Mouse (Mus musculus): ENCODE data around the gene Cd38. TPM values are rescaled to one million over a fixed set of nuclear protein-coding genes. Genes with fewer than 3 reads are reported as not detected.
"Not testable (repeated sequence)": the region's sequence is repeated elsewhere in the genome, so short reads cannot be mapped to it uniquely, and the experiment has no call there.

The Cd38 gene
- total RNA-seq, 1 experiment from 2014 or later: 14.7 TPM

DNA sequence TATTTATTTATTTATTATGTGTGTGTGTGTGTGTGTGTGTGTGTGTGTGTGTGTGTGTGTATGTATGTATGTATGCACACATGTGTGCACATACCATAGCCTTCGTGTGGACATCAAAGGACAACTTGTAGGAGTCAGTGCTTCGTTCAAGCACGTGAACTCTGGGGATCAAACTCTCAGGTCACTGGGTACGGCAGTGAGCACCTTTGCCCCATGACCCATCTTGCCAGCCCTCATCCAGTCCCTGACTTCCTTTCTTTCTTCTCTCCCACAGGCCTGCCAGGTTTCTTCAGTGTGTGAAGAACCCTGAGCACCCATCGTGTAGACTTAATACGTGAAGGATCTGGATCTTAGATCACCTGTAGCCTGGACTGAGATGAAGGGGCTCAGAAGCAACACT, 41.7 kb downstream of the Cd38 start:
- 0 out of 2 replicates have a peak, but pooled peaks have one; percentile 31 for ATAC-seq (replicated peaks; ENCODE audit: insufficient number of reproducible peaks, low FRiP score, low TSS enrichment, poor library complexity, severe bottlenecking)

DNA sequence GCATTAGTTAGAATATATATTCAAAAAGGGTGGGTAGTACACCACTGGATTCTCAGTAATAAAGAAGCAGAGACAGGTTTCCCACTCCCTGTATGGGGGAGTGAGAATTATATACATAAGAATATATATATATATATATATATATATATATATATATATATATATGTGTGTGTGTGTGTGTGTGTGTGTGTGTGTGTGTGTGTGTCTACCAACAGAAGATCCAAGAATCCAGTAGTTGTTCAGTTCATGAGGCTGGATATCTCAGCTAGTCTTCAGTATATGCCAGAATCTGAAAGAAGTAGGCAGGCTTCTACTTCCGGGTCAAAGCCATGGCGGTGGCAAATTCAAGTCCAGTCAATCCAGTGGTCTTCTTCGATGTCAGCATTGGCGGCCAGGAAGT, 44.5 kb downstream of the Cd38 start, which contains the start of gene Gm7879:
TSS of gene Gm7879 (plus strand) at position 301 of the 400 bp plus-strand sequence.
- ATAC-seq (replicated peaks; ENCODE audit: insufficient number of reproducible peaks, low FRiP score, low TSS enrichment, poor library complexity, severe bottlenecking): not testable (repeated sequence)

- ATAC-seq (replicated peaks; ENCODE audit: insufficient number of reproducible peaks, low FRiP score, low TSS enrichment, poor library complexity, severe bottlenecking): peak; percentile 31; the same call in 1 of the 2 replicates
Observed at GRCm38 (mm10) chr5:43915261-43915886, 47.0 kb downstream of the Cd38 start.

GRCm38 (mm10) chr5:43921877-43922276, 53.5 kb downstream of the Cd38 start:
- ATAC-seq (replicated peaks; ENCODE audit: insufficient number of reproducible peaks, low FRiP score, low TSS enrichment, poor library complexity, severe bottlenecking): no peak

DNA sequence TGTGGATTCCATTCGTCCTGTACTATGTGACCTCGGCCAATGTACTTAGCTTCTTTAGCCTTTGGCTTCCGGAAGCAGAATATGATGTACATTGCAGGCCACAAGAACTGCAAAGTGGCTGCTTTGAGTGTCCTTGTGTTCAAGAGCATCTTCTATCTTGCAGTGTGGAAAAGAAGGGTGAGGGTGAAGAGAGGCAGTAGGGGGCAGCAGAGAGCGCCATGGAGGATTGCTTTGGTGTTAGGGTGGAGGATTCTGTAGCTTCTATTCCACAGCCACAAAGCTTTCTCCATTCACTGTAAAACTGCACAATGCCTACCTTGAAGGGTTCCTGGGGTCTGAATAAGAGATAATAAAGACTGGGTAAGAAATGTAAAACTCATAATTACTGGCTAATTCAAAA, 55.6 kb downstream of the Cd38 start:
- peak; percentile 63; the same call in 1 of the 2 replicates for ATAC-seq (replicated peaks; ENCODE audit: insufficient number of reproducible peaks, low FRiP score, low TSS enrichment, poor library complexity, severe bottlenecking)

- ATAC-seq (replicated peaks; ENCODE audit: insufficient number of reproducible peaks, low FRiP score, low TSS enrichment, poor library complexity, severe bottlenecking): no peak
Observed at GRCm38 (mm10) chr5:43927729-43928128, 59.4 kb downstream of the Cd38 start.

GRCm38 (mm10) chr5:43933269-43933668, 64.9 kb downstream of the Cd38 start:
- ATAC-seq (replicated peaks; ENCODE audit: insufficient number of reproducible peaks, low FRiP score, low TSS enrichment, poor library complexity, severe bottlenecking): no peak

DNA sequence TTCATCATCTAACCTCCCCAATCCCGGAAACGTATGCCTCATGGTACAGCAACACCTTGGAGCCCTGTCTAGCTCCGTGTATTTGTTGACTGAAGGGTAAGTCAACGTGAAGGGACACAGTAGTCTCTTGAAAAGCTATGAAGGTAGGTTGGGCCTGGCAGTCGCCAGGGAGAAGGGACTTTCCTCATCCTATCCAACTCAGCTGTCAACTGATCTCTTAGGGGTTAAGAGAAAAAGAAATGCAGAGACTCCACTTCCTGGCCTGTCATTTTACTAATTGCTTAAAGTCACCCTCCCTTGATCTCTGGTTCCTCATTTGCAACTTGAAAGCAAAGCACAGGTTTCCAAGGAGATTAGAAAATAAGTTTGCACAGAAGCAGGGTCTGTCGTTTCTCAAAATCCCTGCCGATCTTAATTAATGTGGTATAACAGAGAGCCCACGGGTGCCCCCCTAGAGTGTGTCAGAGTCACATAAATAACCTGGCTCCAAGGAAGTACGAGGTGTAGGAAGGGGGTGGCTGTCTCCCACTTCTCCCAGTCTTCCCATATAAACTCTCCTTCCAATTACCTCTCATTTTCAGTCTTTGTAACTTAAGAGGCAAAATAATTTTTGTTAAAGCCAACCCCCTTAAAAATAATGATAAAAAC, 79.1 kb downstream of the Cd38 start:
- ATAC-seq (replicated peaks; ENCODE audit: insufficient number of reproducible peaks, low FRiP score, low TSS enrichment, poor library complexity, severe bottlenecking): 0 out of 2 replicates have a peak, but pooled peaks have one; percentile 14

DNA sequence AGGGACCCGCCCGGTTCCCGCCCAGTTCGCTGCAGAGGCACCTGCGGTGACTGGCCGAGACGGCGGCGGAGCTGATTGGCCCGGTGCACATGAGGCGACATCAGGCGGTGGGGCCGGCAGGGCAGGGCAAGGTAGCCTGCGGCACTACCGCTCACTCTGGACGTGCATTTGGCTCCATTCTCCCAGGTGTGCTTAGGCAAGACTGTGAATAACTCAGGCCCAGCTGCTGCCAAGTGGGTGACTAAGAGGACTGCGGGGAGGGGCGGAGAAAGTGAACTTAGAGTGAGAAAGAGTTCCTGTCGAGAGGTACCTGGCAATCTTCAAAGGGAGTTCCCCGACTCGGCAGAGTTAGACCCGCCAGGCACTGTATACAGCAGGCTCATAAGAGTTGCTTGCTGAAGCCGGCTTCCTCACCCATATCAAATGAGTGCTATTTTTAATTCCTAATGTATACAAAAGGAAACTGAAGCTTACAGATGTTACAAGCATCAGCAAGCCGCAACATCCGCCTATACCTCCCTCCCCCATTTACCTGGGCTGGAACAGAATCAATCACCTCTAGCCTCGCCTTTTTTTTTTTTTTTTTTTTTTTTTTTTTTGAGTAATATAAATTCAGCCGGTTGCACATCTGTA, 79.9 kb downstream of the Cd38 start:
- peak; percentile 50 for ATAC-seq (replicated peaks; ENCODE audit: insufficient number of reproducible peaks, low FRiP score, low TSS enrichment, poor library complexity, severe bottlenecking)

- ATAC-seq (replicated peaks; ENCODE audit: insufficient number of reproducible peaks, low FRiP score, low TSS enrichment, poor library complexity, severe bottlenecking): peak; percentile 32; the same call in 1 of the 2 replicates
Observed at GRCm38 (mm10) chr5:43948748-43949275, 80.5 kb downstream of the Cd38 start.

- no peak for ATAC-seq (replicated peaks; ENCODE audit: insufficient number of reproducible peaks, low FRiP score, low TSS enrichment, poor library complexity, severe bottlenecking)
Observed at GRCm38 (mm10) chr5:43953241-43953640, 84.9 kb downstream of the Cd38 start.

DNA sequence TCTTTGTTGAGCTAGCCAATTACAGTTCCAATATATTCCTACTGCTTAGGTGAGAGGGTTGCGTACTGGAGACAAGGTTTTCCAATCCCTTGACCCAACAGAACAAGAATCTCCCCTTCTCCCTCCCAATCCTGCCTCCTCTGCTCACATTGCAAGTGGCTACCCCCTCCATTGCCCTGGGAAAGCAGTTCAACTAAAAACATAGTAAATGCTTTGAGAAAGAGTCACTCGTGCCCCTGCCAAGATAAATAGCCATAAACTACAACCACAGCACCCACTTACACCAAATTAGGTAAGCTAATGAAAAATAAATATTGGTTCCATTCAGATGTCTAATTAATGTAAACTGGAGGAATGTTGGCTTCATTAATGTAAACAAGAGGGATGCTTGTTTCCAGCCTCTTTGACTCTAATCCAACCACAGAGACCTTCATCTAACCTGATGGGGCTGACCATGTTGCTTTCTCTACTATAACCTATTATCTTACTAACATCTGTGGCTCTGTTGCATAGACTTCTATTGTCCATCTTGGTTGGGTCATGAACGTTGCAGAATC, 91.6 kb downstream of the Cd38 start:
- ATAC-seq (replicated peaks; ENCODE audit: insufficient number of reproducible peaks, low FRiP score, low TSS enrichment, poor library complexity, severe bottlenecking): no peak

DNA sequence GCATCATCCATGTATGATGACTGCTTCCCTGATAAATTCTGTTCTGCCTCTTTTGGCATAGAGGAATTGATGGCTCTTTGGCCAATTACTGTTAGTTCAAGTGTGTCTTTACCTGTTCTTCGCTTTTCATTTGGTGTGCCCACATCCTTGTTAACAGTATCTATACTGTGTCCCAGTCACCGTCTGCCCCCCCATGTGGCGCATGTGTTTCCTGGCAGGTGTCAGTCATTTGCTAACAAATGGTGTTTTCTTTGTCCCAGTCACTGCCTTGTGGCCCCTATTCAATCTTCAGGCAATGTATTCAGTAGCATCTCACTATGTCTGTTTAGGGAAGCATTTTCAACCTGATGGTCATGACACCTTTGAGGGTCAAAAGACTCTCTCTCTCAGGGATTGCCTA, 92.7 kb downstream of the Cd38 start:
- ATAC-seq (replicated peaks; ENCODE audit: insufficient number of reproducible peaks, low FRiP score, low TSS enrichment, poor library complexity, severe bottlenecking): no peak

Other genes starting within 250 kb of the Cd38 start
- gene Cc2d2a, start 206.2 kb upstream of the Cd38 start, total RNA-seq (2017): not detected in 3 replicates
- gene Bst1, start 49.7 kb upstream of the Cd38 start, total RNA-seq (2017): 3.8 to 8.0 TPM (median 3.8 TPM) in 3 replicates
- 126 to 151 TPM (median 147 TPM) in 3 replicates for gene Fbxl5, start 46.9 kb upstream of the Cd38 start, total RNA-seq (2017)
- gene Gm7879, start 44.6 kb downstream of the Cd38 start, total RNA-seq (2017): 3.2 to 11.3 TPM in 2 of 3 replicates, not detected in the other
- gene Fgfbp1, start 113.2 kb downstream of the Cd38 start, total RNA-seq (2017): not detected in 3 replicates
- not detected in 3 replicates for gene Prom1, start 233.5 kb downstream of the Cd38 start, total RNA-seq (2017)